Mouse (Mus musculus) testis, adult 2 months (tissue): ENCODE measurements at regions not wholly inside any gene's neighbourhood (a gene's known extent, or its start where the extent isn't known, plus 50 kb on each side); places are given as distances from the start of the nearest gene placed in this dataset.

ENCODE experiments used
- CTCF ChIP-seq: fragments of 200-500 bp; IDR thresholded peaks from 2 replicates; pipeline ENCODE4 v1.5.1; 2012; ENCODE audit warnings: low read depth, mild to moderate bottlenecking, inconsistent platforms, low read length, moderate library complexity; ENCODE audit not compliant: control insufficient read depth, insufficient read depth, insufficient replicate concordance
- POLR2A ChIP-seq: fragments of 200-500 bp; IDR thresholded peaks from 2 replicates; pipeline ENCODE4 v1.6.1; 2012; ENCODE audit warnings: low read depth, mild to moderate bottlenecking, inconsistent platforms, low read length, moderate library complexity; ENCODE audit not compliant: control insufficient read depth

- TF ChIP-seq POLR2A = no peak
- no peak for TF ChIP-seq CTCF
Observed at GRCm38 (mm10) chr17:87532158-87532545, 85.4 kb upstream of the Calm2 start.
